Mouse (Mus musculus) heart, embryonic 16.5 days (tissue): ENCODE results near the gene Vwce. TPM values are rescaled to one million over a fixed set of nuclear protein-coding genes. Genes with fewer than 3 reads are reported as not detected.

ENCODE experiments used
- ATAC-seq: fragments of 200-750 bp; cut with Nextera tagmentation; replicated peaks from 2 replicates; pipeline ENCODE4 v1.8.0; 2017; ENCODE audit warnings: moderate number of reproducible peaks; ENCODE audit not compliant: insufficient read depth, low FRiP score; ENCODE audit errors: extremely low read depth
- H3K27ac ChIP-seq: fragments of 300-500 bp; sonication (generic); 2 replicates; pipeline ENCODE4 v1.5.1; 2014; ENCODE audit warnings: mild to moderate bottlenecking, low read length, control low read depth, moderate library complexity
- H3K27me3 ChIP-seq: fragments of 300-500 bp; sonication (generic); 2 replicates; pipeline ENCODE4 v1.6.1; 2014; ENCODE audit warnings: low read length, mixed read lengths; ENCODE audit not compliant: control insufficient read depth, insufficient read depth
- H3K36me3 ChIP-seq: fragments of 300-500 bp; sonication (generic); 2 replicates; pipeline ENCODE4 v1.6.1; 2014; ENCODE audit not compliant: control insufficient read depth, insufficient read depth
- H3K4me1 ChIP-seq: fragments of 300-500 bp; sonication (generic); 2 replicates; pipeline ENCODE4 v1.6.1; 2014; ENCODE audit warnings: low read length, mixed read lengths; ENCODE audit not compliant: control insufficient read depth, insufficient read depth
- H3K4me2 ChIP-seq: fragments of 300-500 bp; sonication (generic); 2 replicates; pipeline ENCODE4 v1.6.1; 2014; ENCODE audit warnings: low read depth, mild to moderate bottlenecking, control low read depth, low read length
- H3K4me3 ChIP-seq: fragments of 300-500 bp; sonication (generic); 2 replicates; pipeline ENCODE4 v1.5.1; 2014; ENCODE audit warnings: mild to moderate bottlenecking, control low read depth, low read length
- H3K9ac ChIP-seq: fragments of 300-500 bp; sonication (generic); 2 replicates; pipeline ENCODE4 v1.6.1; 2014; ENCODE audit warnings: low read length, control low read depth
- H3K9me3 ChIP-seq: fragments of 300-500 bp; sonication (generic); replicated peaks from 2 replicates; pipeline ENCODE4 v1.6.1; 2016; ENCODE audit warnings: low read length; ENCODE audit not compliant: control insufficient read depth
- WGBS: fragments of 180-500 bp; shearing (Covaris S2); extraction: QIAGEN DNeasy Blood & Tissue Kit; methylation state at CpG from one replicate; pipeline ENCODE4 v1.1.7; 2014; 5-methylcytosine and 5-hydroxymethylcytosine counted together
- polyA plus RNA-seq: library from polyadenylated mRNA; unstranded; fragments of >200 nt; fragmentation: Nextera tagmentation; extraction: Ambion mirVana; gene quantifications from 2 replicates; pipeline ENCODE4 v1.2.1, GENCODE M21; 2015

The Vwce gene
- polyA plus RNA-seq: 1.7 and 2.1 TPM in 2 replicates

GRCm38 (mm10) chr19:10634106-10634871 is at the start of gene Vwce:
Gene Vwce (plus strand): TSS chr19:10634213.
- ATAC-seq: peak; percentile 76

GRCm38 (mm10) chr19:10585112-10585511 is 48.9 kb upstream of the Vwce start:
- no peak overlapping the region for H3K4me2 ChIP-seq
- no peaks in the 10 kb centered on the region for H3K27me3 ChIP-seq
- peaks cover 6% of the 10 kb centered on the region for H3K36me3 ChIP-seq
- H3K4me3 ChIP-seq: no peak overlapping the region
- no peaks in the 10 kb centered on the region for H3K9me3 ChIP-seq
- H3K27ac ChIP-seq: no peak overlapping the region
- ATAC-seq: no peak
- 87% methylated on average over 8 of the region's 8 CpGs for WGBS
- H3K9ac ChIP-seq: no peak overlapping the region
- H3K4me1 ChIP-seq: no peaks in the 10 kb centered on the region; the same call in 1 of the 2 replicates

More at GRCm38 (mm10) chr19:10634106-10634871, at the start of gene Vwce:
- peaks cover 13% of the 10 kb centered on the region for H3K4me1 ChIP-seq
- peak within 1 kb of the TSS; percentile 74 for H3K9ac ChIP-seq
- no peaks in the 10 kb centered on the region for H3K9me3 ChIP-seq
- H3K36me3 ChIP-seq: peaks cover 8% of the 10 kb centered on the region
- H3K4me3 ChIP-seq: peak within 1 kb of the TSS; percentile 55
- 0 out of 2 replicates have a peak, but pooled peaks cover 2% of the 10 kb centered on the region for H3K27me3 ChIP-seq
- 2% methylated on average over 32 of the region's 32 CpGs for WGBS
- peak within 1 kb of the TSS; percentile 99 for H3K4me2 ChIP-seq
- 0 out of 2 replicates have a peak within 1 kb of the TSS, but pooled peaks have one; percentile 0 for H3K27ac ChIP-seq

GRCm38 (mm10) chr19:10587231-10587630 is 46.8 kb upstream of the Vwce start:
- H3K9ac ChIP-seq: no peak overlapping the region
- ATAC-seq: no peak
- peaks cover 8% of the 10 kb centered on the region for H3K36me3 ChIP-seq
- no peaks in the 10 kb centered on the region; the same call in 1 of the 2 replicates for H3K4me1 ChIP-seq
- H3K27me3 ChIP-seq: no peaks in the 10 kb centered on the region
- no peak overlapping the region for H3K4me3 ChIP-seq
- no peak overlapping the region for H3K27ac ChIP-seq
- WGBS: 84% methylated on average over 8 of the region's 8 CpGs
- no peaks in the 10 kb centered on the region for H3K9me3 ChIP-seq
- H3K4me2 ChIP-seq: no peak overlapping the region

- no peak overlapping the region for H3K27ac ChIP-seq
- WGBS: 63% methylated on average over 5 of the region's 5 CpGs
- no peak overlapping the region for H3K9ac ChIP-seq
- no peaks in the 10 kb centered on the region for H3K27me3 ChIP-seq
- no peak for ATAC-seq
- H3K4me2 ChIP-seq: no peak overlapping the region
- no peak overlapping the region for H3K4me3 ChIP-seq
- H3K4me1 ChIP-seq: no peaks in the 10 kb centered on the region
- H3K9me3 ChIP-seq: no peaks in the 10 kb centered on the region
- peaks cover 8% of the 10 kb centered on the region for H3K36me3 ChIP-seq
Observed at GRCm38 (mm10) chr19:10589127-10589857, 44.7 kb upstream of the Vwce start.

GRCm38 (mm10) chr19:10590301-10590700 is 43.7 kb upstream of the Vwce start:
- H3K9me3 ChIP-seq: no peaks in the 10 kb centered on the region
- H3K4me3 ChIP-seq: no peak overlapping the region
- H3K4me2 ChIP-seq: no peak overlapping the region
- ATAC-seq: no peak
- H3K36me3 ChIP-seq: peaks cover 6% of the 10 kb centered on the region
- no peaks in the 10 kb centered on the region for H3K27me3 ChIP-seq
- no peak overlapping the region for H3K9ac ChIP-seq
- no peak overlapping the region for H3K27ac ChIP-seq
- 70% methylated on average over 3 of the region's 3 CpGs for WGBS
- H3K4me1 ChIP-seq: no peaks in the 10 kb centered on the region

GRCm38 (mm10) chr19:10591659-10592377 is 42.2 kb upstream of the Vwce start:
- no peak overlapping the region for H3K27ac ChIP-seq
- no peaks in the 10 kb centered on the region for H3K4me1 ChIP-seq
- H3K36me3 ChIP-seq: peaks cover 6% of the 10 kb centered on the region
- WGBS: 88% methylated on average over 6 of the region's 6 CpGs
- no peak overlapping the region for H3K4me3 ChIP-seq
- no peaks in the 10 kb centered on the region for H3K27me3 ChIP-seq
- no peak overlapping the region for H3K9ac ChIP-seq
- H3K4me2 ChIP-seq: no peak overlapping the region
- H3K9me3 ChIP-seq: no peaks in the 10 kb centered on the region
- ATAC-seq: no peak

- Histone ChIP-seq H3K27ac (no peak overlapping the region), H3K4me2 (no peak overlapping the region), H3K36me3 (no peaks in the 10 kb centered on the region), H3K9ac (no peak overlapping the region), H3K4me1 (peaks cover 9% of the 10 kb centered on the region; the same call in 1 of the 2 replicates), H3K4me3 (no peak overlapping the region), H3K27me3 (no peaks in the 10 kb centered on the region), H3K9me3 (no peaks in the 10 kb centered on the region)
- 31% methylated on average over 3 of the region's 3 CpGs for WGBS
- no peak for ATAC-seq
Observed at GRCm38 (mm10) chr19:10598188-10598587, 35.8 kb upstream of the Vwce start.

- 83% methylated on average over 2 of the region's 2 CpGs for WGBS
- no peak for ATAC-seq
- no peak overlapping the region for H3K9ac ChIP-seq
- no peak overlapping the region for H3K4me3 ChIP-seq
- no peak overlapping the region for H3K27ac ChIP-seq
- no peaks in the 10 kb centered on the region for H3K27me3 ChIP-seq
- H3K9me3 ChIP-seq: no peaks in the 10 kb centered on the region
- no peak overlapping the region for H3K4me2 ChIP-seq
- H3K36me3 ChIP-seq: no peaks in the 10 kb centered on the region
- peaks cover 11% of the 10 kb centered on the region for H3K4me1 ChIP-seq
Observed at GRCm38 (mm10) chr19:10599648-10600047, 34.4 kb upstream of the Vwce start.
